Mouse (Mus musculus): Measurements from ENCODE around the gene Grpel1.
A peak's percentile ranks its signal among the peaks of the same experiment; 100 is the strongest.

Gene Grpel1

GRCm38 (mm10) chr5:36515558-36515957, 50.8 kb downstream of the Grpel1 start:
- no peak for DNase-seq

GRCm38 (mm10) chr5:36517596-36517995, 52.8 kb downstream of the Grpel1 start:
- peak; percentile 17 to 19 for DNase-seq

GRCm38 (mm10) chr5:36519751-36520150, 55.0 kb downstream of the Grpel1 start:
- DNase-seq, result peak in 1 of 2 experiments; percentile 14

- peak in 1 of 2 experiments; percentile 19 for DNase-seq
Measured at GRCm38 (mm10) chr5:36522782-36523181, 58.0 kb downstream of the Grpel1 start.

GRCm38 (mm10) chr5:36523219-36523703, 58.5 kb downstream of the Grpel1 start:
- no peak for DNase-seq

Measured in cerebellum, postnatal 10 days (tissue).